In genomic region chr2:127070435-127070841, GRCm38 (mm10) we compare ENCODE assay signal across 8 mouse cellular contexts. TPM values are rescaled to one million over a fixed set of nuclear protein-coding genes. Genes with fewer than 3 reads are reported as not detected.
DNase-seq lines count a peak whose midpoint lies in the region; ATAC-seq and TF ChIP-seq lines count a peak whose summit lies in the region.

Blvra (plus strand) TSS chr2:127070665.

- H3K36me3 ChIP-seq in ES-E14 (ENCODE audit: control insufficient read depth, insufficient read depth, low read length, poor library complexity, severe bottlenecking): no peaks in the 10 kb centered on the region
- peaks cover 15% of the 10 kb centered on the region; the same call in 1 of the 2 replicates for H3K36me3 ChIP-seq in forebrain, embryonic 15.5 days

- H3K27ac ChIP-seq in ES-E14 (ENCODE audit: insufficient read depth, low read depth, low read length, poor library complexity, severe bottlenecking): peak within 1 kb of the TSS; percentile 60
- H3K27ac ChIP-seq in forebrain, embryonic 15.5 days (replicated peaks): peak within 1 kb of the TSS; percentile 62

- no peaks in the 10 kb centered on the region for H3K27me3 ChIP-seq in forebrain, embryonic 15.5 days

- peak; percentile 70; the same call in 1 of the 2 replicates for TF ChIP-seq POLR2A in lung, adult 2 months (IDR thresholded peaks at IDR 0.05; ENCODE audit: borderline replicate concordance, extremely low read depth, low read depth, low read length)

- no peaks in the 10 kb centered on the region for H3K9me3 ChIP-seq in ES-E14 (ENCODE audit: control insufficient read depth, insufficient read depth, low read depth, low read length)
- no peaks in the 10 kb centered on the region for H3K9me3 ChIP-seq in forebrain, embryonic 15.5 days

- intact Hi-C loops in heart, postnatal 25 days (cut with DNase I): loop anchor here (5.0 kb wide), 1 partner anchor 72 kb away; the partner anchor contains the start of gene Itpripl1

- peak within 1 kb of the TSS; percentile 94 for H3K9ac ChIP-seq in ES-E14 (ENCODE audit: insufficient read depth, low read depth, low read length, poor library complexity, severe bottlenecking)
- peak within 1 kb of the TSS; percentile 74 for H3K9ac ChIP-seq in forebrain, embryonic 15.5 days (replicated peaks)

- in situ Hi-C loops in ES-E14 (cut with MboI; ENCODE audit: low sequenced_read_pairs in 2 of 2, unreplicated experiment in 2 of 2): no loop called here

- peak; percentile 89 for DNase-seq in ES-E14 (ENCODE audit: low read depth, low spot score)
- peak; percentile 85 for DNase-seq in cerebellum, adult 11-12 months
- DNase-seq in heart, postnatal 25 days (ENCODE audit: low spot score): peak; percentile 79
- DNase-seq in layer of hippocampus, adult 18-20 months (ENCODE audit: low spot score in 2 of 2): peak; percentile 79 to 90
- peak; percentile 81 for DNase-seq in lung, adult 2 months
- DNase-seq in thymus, adult 18-20 months: peak; percentile 83 to 89

- WGBS in forebrain, embryonic 15.5 days: under 1% methylated on average over 32 of the region's 32 CpGs
- WGBS in lung, adult 2 months: under 1% methylated on average over 32 of the region's 32 CpGs

- H3K4me2 ChIP-seq in forebrain, embryonic 15.5 days (replicated peaks): peak within 1 kb of the TSS; percentile 53

- H3K4me1 ChIP-seq in ES-E14 (ENCODE audit: control insufficient read depth in 2 of 2, insufficient read depth in 2 of 2, low read length in 2 of 2, poor library complexity in 1 of 2): peaks cover 0 to 6% of the 10 kb centered on the region in 2 experiments; a peak in 1 of 4 replicates
- peaks cover 11% of the 10 kb centered on the region for H3K4me1 ChIP-seq in forebrain, embryonic 15.5 days
- peaks cover 8% of the 10 kb centered on the region for H3K4me1 ChIP-seq in lung, adult 2 months (ENCODE audit: control insufficient read depth, insufficient read depth, low read length)

- ATAC-seq in forebrain, embryonic 15.5 days (replicated peaks): peak; percentile 100
- peak; percentile 99 for ATAC-seq in neutrophil, adult 5-6 weeks (ENCODE audit: extremely low read depth, insufficient number of reproducible peaks, low FRiP score, poor library complexity, severe bottlenecking)

- no peak for TF ChIP-seq CTCF in lung, adult 2 months (IDR thresholded peaks at IDR 0.05; ENCODE audit: insufficient read depth, low read length)

- H3K4me3 ChIP-seq in ES-E14 (ENCODE audit: insufficient read depth in 1 of 2, low read depth in 1 of 2, low read length in 2 of 2, poor library complexity in 1 of 2, severe bottlenecking in 1 of 2): peak within 1 kb of the TSS; percentile 83 to 88
- peak within 1 kb of the TSS; percentile 81 for H3K4me3 ChIP-seq in forebrain, embryonic 15.5 days
- peak within 1 kb of the TSS; percentile 75 for H3K4me3 ChIP-seq in lung, adult 2 months (replicated peaks; ENCODE audit: extremely low read depth, low read depth, low read length)

TF ChIP-seq in ES-E14, 5 proteins besides CTCF, POLR2A, EP300 and RAD21:
- TF ChIP-seq CHD2 (IDR thresholded peaks at IDR 0.05; ENCODE audit: low read depth, low read length) (no peak), MAFK (IDR thresholded peaks at IDR 0.05; ENCODE audit: insufficient read depth, low read depth, low read length) (no peak), HCFC1 (IDR thresholded peaks at IDR 0.05; ENCODE audit: borderline replicate concordance, insufficient read depth, low read length) (0 out of 2 replicates have a peak, but pooled peaks have one; percentile 20), ZC3H11A (IDR thresholded peaks at IDR 0.05; ENCODE audit: borderline replicate concordance, low read depth, low read length) (no peak)

RNA-seq across cellular contexts. Expression of gene Blvra, which starts in this region (rescaled TPM):
- total RNA-seq in ES-E14 (2012; rRNA removed): 6.0 and 11.6 TPM in 2 replicates
- polyA plus RNA-seq in forebrain, embryonic 15.5 days (2015; fragmentation: Nextera tagmentation; extraction: Ambion mirVana): 27.2 and 32.9 TPM in 2 replicates
- total RNA-seq in heart, postnatal 25 days (2021): 10 to 100 TPM; 16.9 to 20.7 TPM
- total RNA-seq in layer of hippocampus, adult 18-20 months (2021): 10 to 100 TPM; 20.9 to 23.3 TPM
- 5.6 and 13.3 TPM in 2 replicates for polyA plus RNA-seq in lung, adult 2 months (2012; rRNA removed)
- total RNA-seq in neutrophil, adult 5-6 weeks (2017): 9.2 and 14.7 TPM in 2 replicates

Comparison
In these comparisons a context has a peak if more than half of its experiments do, and no peak if none do; other contexts are left out.
1. Peak in every context shown above with its lines: DNase-seq, ATAC-seq, H3K4me3 ChIP-seq and H3K27ac ChIP-seq.